Mouse (Mus musculus) kidney, postnatal 36 days (tissue): ENCODE results near the gene Mslnl.

Experiments
- DNase-seq, 2 experiments: peaks; one replicate each; pipeline ENCODE4 v3.0.0; 2021 to 2022; ENCODE audit warnings: mixed read lengths in 2 of 2

Gene Mslnl

GRCm38 (mm10) chr17:25786781-25787504 is 51.1 kb downstream of the Mslnl start:
- DNase-seq: no peak

- DNase-seq: no peak
These were observed 55.5 kb downstream of the Mslnl start for GRCm38 (mm10) chr17:25791320-25791842.

GRCm38 (mm10) chr17:25791843-25792527 is 56.1 kb downstream of the Mslnl start:
- DNase-seq: peak; percentile 77 to 88

- peak; percentile 89 for DNase-seq
These were observed 56.8 kb downstream of the Mslnl start, which contains the start of gene Fam173a for GRCm38 (mm10) chr17:25792615-25793014. Gene Fam173a, minus strand, starts transcription at chr17:25792901.

- DNase-seq: no peak
These were observed 58.4 kb downstream of the Mslnl start for GRCm38 (mm10) chr17:25794197-25794596.

GRCm38 (mm10) chr17:25794998-25795397 is 59.2 kb downstream of the Mslnl start:
- no peak for DNase-seq

- peak; percentile 79 to 83 for DNase-seq
These were observed 59.8 kb downstream of the Mslnl start, which contains the start of gene AC134908.4 for GRCm38 (mm10) chr17:25795609-25796092. Gene AC134908.4, minus strand, starts transcription at chr17:25795659.

- DNase-seq: peak; percentile 52 to 72
These were observed 60.4 kb downstream of the Mslnl start for GRCm38 (mm10) chr17:25796211-25796771.

- DNase-seq: peak; percentile 92 to 97
These were observed 61.1 kb downstream of the Mslnl start, which contains the start of gene Metrn for GRCm38 (mm10) chr17:25796951-25797369. Gene Metrn, minus strand, starts transcription at chr17:25797136.
